Mouse (Mus musculus) Muller cell, postnatal 12 days (primary cell): ENCODE data around the gene Gm21119.
"Not testable (repeated sequence)": the region's sequence is repeated elsewhere in the genome, so short reads cannot be mapped to it uniquely, and the experiment has no call there.

ENCODE experiments used
- DNase-seq: peaks from one replicate; pipeline ENCODE4 v3.0.0-alpha.2; 2015; ENCODE audit errors: inconsistent ontology term

Gm21119 gene

GRCm38 (mm10) chr8:20652976-20653375, 38.3 kb downstream of the Gm21119 start:
- DNase-seq: not testable (repeated sequence)

GRCm38 (mm10) chr8:20678418-20678817, 63.7 kb downstream of the Gm21119 start:
- DNase-seq: not testable (repeated sequence)
